Mouse (Mus musculus) embryonic facial prominence, embryonic 10.5 days (tissue): ENCODE measurements around the gene Cep131. TPM values are rescaled to one million over a fixed set of nuclear protein-coding genes. Genes with fewer than 3 reads are reported as not detected.

Experiments used
- DNase-seq: peaks from one replicate; pipeline ENCODE4 v3.0.0-alpha.2; 2017; ENCODE audit warnings: low spot score
- H3K27ac ChIP-seq: fragments of 300-500 bp; sonication (generic); replicated peaks from 2 replicates; pipeline ENCODE4 v1.5.1; 2016; ENCODE audit warnings: mild to moderate bottlenecking
- H3K27me3 ChIP-seq: fragments of 300-500 bp; sonication (generic); replicated peaks from 2 replicates; pipeline ENCODE4 v1.6.1; 2016; ENCODE audit warnings: low read depth, mild to moderate bottlenecking; ENCODE audit not compliant: poor library complexity, severe bottlenecking
- H3K36me3 ChIP-seq: fragments of 300-500 bp; sonication (generic); replicated peaks from 2 replicates; pipeline ENCODE4 v1.6.1; 2016; ENCODE audit warnings: mild to moderate bottlenecking, moderate library complexity
- H3K4me1 ChIP-seq: fragments of 300-500 bp; sonication (generic); 2 replicates; pipeline ENCODE4 v1.6.1; 2016
- H3K4me3 ChIP-seq: fragments of 300-500 bp; sonication (generic); 2 replicates; pipeline ENCODE4 v1.5.1; 2016; ENCODE audit warnings: mild to moderate bottlenecking, moderate library complexity
- H3K9me3 ChIP-seq: fragments of 300-500 bp; sonication (generic); 2 replicates; pipeline ENCODE4 v1.6.1; 2016; ENCODE audit warnings: mild to moderate bottlenecking
- WGBS: fragments of 180-500 bp; shearing (Covaris S2); methylation state at CpG from one replicate; pipeline ENCODE4 v1.1.7; 2016; 5-methylcytosine and 5-hydroxymethylcytosine counted together
- polyA plus RNA-seq: library from polyadenylated mRNA; unstranded; fragments of >200 nt; fragmentation: Nextera tagmentation; extraction: Ambion mirVana; gene quantifications from 2 replicates; pipeline ENCODE4 v1.2.1, GENCODE M21; 2016

Gene Cep131
- polyA plus RNA-seq, 1 experiment from 2014 or later, result 46.9 TPM

- Histone ChIP-seq H3K27me3 (peaks cover 69% of the 10 kb centered on the region), H3K9me3 (no peaks in the 10 kb centered on the region), H3K36me3 (no peaks in the 10 kb centered on the region), H3K4me1 (peaks cover 59% of the 10 kb centered on the region), H3K27ac (peak overlapping the region; percentile 82; the same call in 1 of the 2 replicates), H3K4me3 (peak overlapping the region; percentile 77)
- 45% methylated on average over 11 of the region's 11 CpGs for WGBS
- DNase-seq, result peak; percentile 37
Measured at GRCm38 (mm10) chr11:120045839-120046552, 40.6 kb downstream of the Cep131 start.

DNA sequence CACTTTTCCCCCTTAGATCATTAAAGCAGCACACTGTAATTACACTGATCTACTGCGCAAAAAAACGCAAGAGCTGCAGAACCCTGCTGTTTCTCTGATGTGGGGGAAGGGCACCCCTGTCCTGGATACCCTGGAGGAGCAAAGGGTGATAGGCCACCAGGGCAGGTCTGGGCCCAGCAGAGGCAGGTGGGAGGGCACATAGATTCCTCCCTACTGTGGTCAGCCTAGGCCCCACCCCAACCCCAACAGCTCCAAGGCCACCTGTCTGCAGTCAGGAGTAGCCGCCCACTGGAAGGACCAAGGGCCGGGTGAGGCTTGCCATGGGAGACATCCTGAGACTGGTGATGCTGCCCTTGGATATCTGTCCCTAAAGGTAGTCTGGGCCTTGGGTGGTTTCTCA, 41.3 kb downstream of the Cep131 start:
- Histone ChIP-seq H3K4me1 (peaks cover 61% of the 10 kb centered on the region), H3K36me3 (no peaks in the 10 kb centered on the region), H3K9me3 (no peaks in the 10 kb centered on the region), H3K27me3 (peaks cover 62% of the 10 kb centered on the region), H3K27ac (0 out of 2 replicates have a peak overlapping the region, but pooled peaks have one; percentile 4), H3K4me3 (peak overlapping the region; percentile 77; the same call in 1 of the 2 replicates)
- DNase-seq, result no peak
- WGBS, result 57% methylated on average over 4 of the region's 4 CpGs

- Histone ChIP-seq H3K27ac (peak overlapping the region; percentile 45), H3K27me3 (peaks cover 35% of the 10 kb centered on the region), H3K4me1 (peaks cover 56% of the 10 kb centered on the region), H3K9me3 (no peaks in the 10 kb centered on the region), H3K36me3 (no peaks in the 10 kb centered on the region), H3K4me3 (no peak overlapping the region)
- no peak for DNase-seq
- WGBS, result 76% methylated on average over 7 of the region's 7 CpGs
Measured at GRCm38 (mm10) chr11:120042141-120042838, 44.3 kb downstream of the Cep131 start.

DNA sequence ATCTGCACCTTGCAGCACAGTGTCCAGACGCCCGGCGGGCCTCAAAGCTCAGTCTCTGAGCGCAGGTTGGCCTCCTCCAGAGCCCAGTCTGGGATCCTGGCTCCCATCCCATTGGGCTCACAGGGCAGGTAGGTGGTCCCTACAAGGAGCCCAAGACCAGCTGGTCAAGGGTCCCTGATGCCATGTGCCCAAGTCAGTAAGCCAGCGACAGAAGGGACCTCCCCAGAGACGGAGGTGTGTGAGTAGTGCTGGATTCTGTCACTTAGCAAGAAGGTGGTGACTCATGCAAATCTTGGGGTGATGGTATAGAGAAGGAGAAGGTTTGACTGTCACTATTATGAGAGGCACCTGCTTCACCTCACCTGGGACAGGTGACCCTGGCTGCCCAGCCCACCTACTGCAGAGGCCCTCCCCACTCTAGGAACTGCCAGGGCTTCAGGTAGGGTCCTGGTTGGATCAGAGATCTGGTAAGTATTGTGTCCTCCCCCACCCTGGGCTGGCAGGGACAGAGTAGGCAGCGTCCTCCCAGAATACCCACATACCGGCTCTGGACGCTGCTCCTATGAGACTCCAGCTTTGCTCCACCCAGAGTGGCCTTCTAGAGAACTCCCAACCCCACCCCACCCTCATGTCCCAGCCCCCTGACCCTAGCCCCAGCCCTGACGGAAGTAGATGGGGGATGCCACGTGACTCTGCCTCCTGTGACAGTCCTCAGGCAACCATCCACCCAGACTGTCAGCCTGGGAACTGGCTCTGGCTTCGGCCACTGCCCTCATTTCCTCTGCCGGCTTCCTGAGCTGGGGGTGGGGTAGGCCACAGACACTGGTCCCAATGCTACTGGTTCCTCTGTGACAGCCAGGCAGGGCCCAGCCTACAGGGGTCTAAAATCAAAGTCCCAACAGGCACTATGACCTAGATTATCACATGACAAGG, 45.2 kb downstream of the Cep131 start:
- Histone ChIP-seq H3K4me1 (peaks cover 49% of the 10 kb centered on the region), H3K4me3 (no peak overlapping the region; the same call in 1 of the 2 replicates), H3K27me3 (peaks cover 27% of the 10 kb centered on the region)

GRCm38 (mm10) chr11:120040440-120040839, 46.2 kb downstream of the Cep131 start:
- DNase-seq, result no peak
- 72% methylated on average over 8 of the region's 8 CpGs for WGBS
- no peaks in the 10 kb centered on the region for H3K36me3 ChIP-seq
- peaks cover 39% of the 10 kb centered on the region for H3K4me1 ChIP-seq
- H3K27me3 ChIP-seq, result peaks cover 16% of the 10 kb centered on the region
- no peaks in the 10 kb centered on the region for H3K9me3 ChIP-seq
- no peak overlapping the region for H3K27ac ChIP-seq
- H3K4me3 ChIP-seq, result no peak overlapping the region

More for the DNA sequence above, 45.2 kb downstream of the Cep131 start:
- peak; percentile 47 for DNase-seq
- 59% methylated on average over 13 of the region's 13 CpGs for WGBS
- Histone ChIP-seq H3K36me3 (no peaks in the 10 kb centered on the region), H3K27ac (peak overlapping the region; percentile 45), H3K9me3 (no peaks in the 10 kb centered on the region)

DNA sequence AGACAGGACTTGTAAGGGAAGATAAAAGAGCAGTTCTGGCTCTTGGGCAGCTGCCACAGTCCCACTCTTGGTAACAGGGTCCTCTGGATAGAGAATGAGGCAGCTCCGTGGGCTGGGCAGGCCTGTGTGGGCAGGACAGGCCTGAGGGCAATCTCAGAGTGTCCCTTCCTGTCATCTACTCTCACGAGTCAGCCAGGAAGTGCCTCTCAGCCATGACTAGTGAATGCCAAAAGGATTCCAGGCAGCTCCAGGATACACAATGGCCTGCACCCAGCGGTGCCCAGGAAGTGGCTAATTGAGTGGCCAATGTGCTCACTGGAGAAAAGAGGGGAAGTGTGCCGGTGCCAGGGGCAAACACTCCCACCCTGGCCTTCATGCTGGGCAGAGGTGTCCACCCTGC, 47.0 kb downstream of the Cep131 start:
- Histone ChIP-seq H3K27ac (0 out of 2 replicates have a peak overlapping the region, but pooled peaks have one; percentile 3), H3K9me3 (no peaks in the 10 kb centered on the region), H3K4me3 (no peak overlapping the region)

DNA sequence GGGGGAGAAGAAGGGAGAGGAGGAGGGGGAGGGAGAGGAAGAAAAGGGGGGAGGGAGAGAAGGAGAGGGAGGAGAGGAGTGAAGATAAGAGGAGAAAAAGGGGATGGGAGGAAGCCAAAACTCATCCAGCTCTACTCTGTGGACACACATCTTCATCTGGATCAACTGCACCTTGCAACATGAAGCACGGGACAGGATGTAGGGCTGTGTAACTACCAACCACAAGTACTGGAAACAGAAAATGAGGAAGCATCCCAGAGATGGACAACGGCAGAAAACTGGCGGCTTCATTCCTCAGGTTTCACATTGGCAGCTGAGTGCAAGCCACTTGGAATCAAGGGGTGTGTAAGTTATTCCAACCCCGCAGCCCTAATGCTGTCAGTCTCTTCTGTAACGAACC, 51.9 kb downstream of the Cep131 start:
- no peak for DNase-seq
- no peaks in the 10 kb centered on the region for H3K9me3 ChIP-seq
- no peaks in the 10 kb centered on the region for H3K27me3 ChIP-seq
- H3K36me3 ChIP-seq, result no peaks in the 10 kb centered on the region
- no peak overlapping the region for H3K4me3 ChIP-seq
- 68% methylated on average over 5 of the region's 5 CpGs for WGBS
- peak overlapping the region; percentile 12; the same call in 1 of the 2 replicates for H3K27ac ChIP-seq
- H3K4me1 ChIP-seq, result peaks cover 59% of the 10 kb centered on the region

More for the DNA sequence above, 47.0 kb downstream of the Cep131 start:
- DNase-seq, result no peak
- peaks cover 41% of the 10 kb centered on the region for H3K4me1 ChIP-seq
- H3K27me3 ChIP-seq, result peaks cover 8% of the 10 kb centered on the region
- no peaks in the 10 kb centered on the region for H3K36me3 ChIP-seq
- whole genome bisulfite sequencing, result 27% methylated on average over 4 of the region's 4 CpGs

- DNase-seq, result peak; percentile 35
- 25% methylated on average over 3 of the region's 3 CpGs for WGBS
- Histone ChIP-seq H3K36me3 (no peaks in the 10 kb centered on the region), H3K27me3 (no peaks in the 10 kb centered on the region), H3K4me3 (no peak overlapping the region), H3K4me1 (peaks cover 59% of the 10 kb centered on the region), H3K9me3 (no peaks in the 10 kb centered on the region), H3K27ac (peak overlapping the region; percentile 12)
Measured at GRCm38 (mm10) chr11:120034306-120034705, 52.3 kb downstream of the Cep131 start.

DNA sequence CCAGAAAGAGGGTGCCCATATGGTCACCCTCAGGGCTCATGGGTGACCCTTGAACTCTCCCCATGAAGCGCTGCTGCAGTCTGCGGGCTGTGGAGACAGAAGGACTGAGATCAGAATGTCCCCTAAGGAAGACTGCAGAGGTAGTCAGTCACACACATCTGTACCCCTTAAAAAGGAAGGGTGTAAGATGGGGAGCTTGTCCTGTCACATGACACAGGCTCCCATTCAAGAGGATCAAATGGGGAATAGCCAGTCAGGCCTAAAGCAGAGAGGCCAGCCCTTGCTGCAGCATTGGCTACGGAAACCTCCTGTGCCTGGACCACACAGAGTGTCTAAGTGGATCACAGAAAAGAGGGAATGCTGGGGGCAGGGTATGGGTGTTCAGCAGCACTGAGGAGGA, 53.2 kb downstream of the Cep131 start:
- 67% methylated on average over 3 of the region's 3 CpGs for WGBS
- no peak overlapping the region for H3K27ac ChIP-seq
- no peaks in the 10 kb centered on the region for H3K9me3 ChIP-seq
- no peaks in the 10 kb centered on the region for H3K36me3 ChIP-seq
- DNase-seq, result no peak
- H3K4me1 ChIP-seq, result peaks cover 64% of the 10 kb centered on the region
- no peaks in the 10 kb centered on the region for H3K27me3 ChIP-seq
- H3K4me3 ChIP-seq, result no peak overlapping the region

DNA sequence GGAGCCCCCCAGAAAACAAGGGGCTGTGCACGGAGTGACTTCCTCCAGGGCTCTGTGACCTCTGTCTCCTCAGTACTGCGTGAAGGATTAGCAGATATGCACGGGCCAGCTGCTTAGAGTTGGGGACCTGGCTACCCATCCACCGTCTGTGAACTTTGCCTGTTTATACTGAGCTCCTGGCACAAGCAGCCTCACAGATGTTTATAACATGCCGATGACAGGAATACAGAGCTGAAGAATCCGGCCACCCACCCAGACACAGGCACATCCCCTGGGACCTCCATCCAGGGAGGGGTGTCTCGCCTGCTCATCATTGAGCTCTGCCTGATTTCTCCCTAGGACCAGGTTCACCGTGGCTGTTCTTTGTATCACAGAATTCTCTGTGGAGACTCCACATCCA, 54.6 kb downstream of the Cep131 start:
- H3K9me3 ChIP-seq, result no peaks in the 10 kb centered on the region
- H3K27ac ChIP-seq, result peak overlapping the region; percentile 15; the same call in 1 of the 2 replicates
- peaks cover 60% of the 10 kb centered on the region for H3K4me1 ChIP-seq
- no peaks in the 10 kb centered on the region for H3K27me3 ChIP-seq
- DNase-seq, result no peak
- no peak overlapping the region for H3K4me3 ChIP-seq
- H3K36me3 ChIP-seq, result no peaks in the 10 kb centered on the region
- 71% methylated on average over 8 of the region's 8 CpGs for WGBS

GRCm38 (mm10) chr11:120030145-120030901, 56.3 kb downstream of the Cep131 start:
- DNase-seq, result peak; percentile 68
- Histone ChIP-seq H3K9me3 (no peaks in the 10 kb centered on the region), H3K4me1 (peaks cover 60% of the 10 kb centered on the region), H3K4me3 (no peak overlapping the region), H3K27me3 (no peaks in the 10 kb centered on the region), H3K27ac (peak overlapping the region; percentile 48; the same call in 1 of the 2 replicates), H3K36me3 (no peaks in the 10 kb centered on the region)
- 41% methylated on average over 10 of the region's 10 CpGs for WGBS
